8 mouse cellular contexts compared by ENCODE assay signal in the genomic region with DNA sequence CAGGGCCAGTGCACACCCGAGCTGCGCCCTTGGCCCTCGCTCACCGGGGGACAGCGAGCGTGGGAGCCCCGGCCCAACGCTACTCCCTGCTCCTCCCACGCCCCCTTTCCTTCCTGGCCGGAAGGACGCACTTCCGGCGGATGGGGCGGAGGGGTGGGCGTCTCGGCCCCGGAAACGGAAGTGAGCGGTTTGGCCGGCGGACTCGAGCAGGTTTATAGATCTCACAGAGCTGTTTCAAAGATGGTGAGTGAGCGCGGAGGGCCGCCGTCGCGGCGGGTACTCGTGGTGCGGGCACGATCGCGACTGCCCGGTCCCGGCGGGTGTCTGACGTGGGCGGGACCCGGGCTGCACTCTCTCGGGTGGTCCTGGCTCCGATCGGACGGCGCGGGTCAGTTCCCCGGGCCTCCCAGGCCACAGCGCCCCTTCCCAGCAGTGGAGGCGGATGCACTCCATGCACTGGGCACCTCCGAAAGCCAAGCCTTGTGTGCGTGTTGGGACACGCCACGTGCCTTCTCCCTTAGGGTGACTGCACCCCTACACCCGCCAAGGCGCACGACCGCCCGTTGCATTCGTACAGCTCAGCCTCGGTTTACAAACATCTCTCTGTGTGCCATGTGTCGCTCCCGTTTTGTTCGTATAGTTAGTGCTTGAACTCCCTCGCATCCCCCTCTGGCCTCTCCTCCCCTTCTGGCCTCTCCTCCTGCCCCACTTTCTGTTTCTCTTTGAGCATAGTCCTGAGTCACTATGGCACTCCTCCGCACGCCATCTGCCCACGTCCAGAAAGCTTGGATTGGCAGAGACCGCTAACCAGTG. TPM values are rescaled to one million over a fixed set of nuclear protein-coding genes. Genes with fewer than 3 reads are reported as not detected.
DNase-seq lines count a peak whose midpoint lies in the region; ATAC-seq and TF ChIP-seq lines count a peak whose summit lies in the region.

TSS of gene Pomp (plus strand) at position 13 of the 813 bp plus-strand sequence.

- peak within 1 kb of the TSS; percentile 89 for H3K4me2 ChIP-seq in forebrain, postnatal 0 days (ENCODE audit: low read depth)
- peak within 1 kb of the TSS; percentile 79 for H3K4me2 ChIP-seq in lung, embryonic 15.5 days

- peak within 1 kb of the TSS; percentile 89 for H3K27ac ChIP-seq in forebrain, postnatal 0 days (ENCODE audit: low read depth, low read length)
- H3K27ac ChIP-seq in lung, embryonic 15.5 days, result peak within 1 kb of the TSS; percentile 80

- peak; percentile 98 for DNase-seq in G1E (ENCODE audit: low spot score)
- DNase-seq in cerebellum, adult 18-20 months, result peak; percentile 84 to 87
- peak; percentile 93 for DNase-seq in forebrain, postnatal 0 days
- DNase-seq in heart, postnatal 4 days, result peak; percentile 93
- peak; percentile 86 to 89 for DNase-seq in layer of hippocampus, adult 8-10 months (ENCODE audit: low spot score in 2 of 2)
- DNase-seq in ovary, adult 18-20 months (ENCODE audit: low spot score), result peak; percentile 84
- peak; percentile 92 for DNase-seq in thymus, postnatal 0 days (ENCODE audit: low spot score)

- H3K4me1 ChIP-seq in G1E (ENCODE audit: insufficient read depth, low read depth, low read length), result peaks cover 47% of the 10 kb centered on the region
- peaks cover 12% of the 10 kb centered on the region; the same call in 1 of the 2 replicates for H3K4me1 ChIP-seq in forebrain, postnatal 0 days (ENCODE audit: insufficient read depth)
- H3K4me1 ChIP-seq in lung, embryonic 15.5 days, result peaks cover 19% of the 10 kb centered on the region

- TF ChIP-seq CTCF in G1E (IDR thresholded peaks at IDR 0.05; ENCODE audit: low read depth, low read length), result no peak
- TF ChIP-seq CTCF in forebrain, postnatal 0 days (IDR thresholded peaks at IDR 0.05; ENCODE audit: low read depth), result no peak

- H3K9me3 ChIP-seq in G1E (replicated peaks), result no peaks in the 10 kb centered on the region
- H3K9me3 ChIP-seq in forebrain, postnatal 0 days (ENCODE audit: low read length), result no peaks in the 10 kb centered on the region
- no peaks in the 10 kb centered on the region for H3K9me3 ChIP-seq in lung, embryonic 15.5 days

- peak; percentile 92 for ATAC-seq in G1E (ENCODE audit: extremely low read depth, insufficient number of reproducible peaks, low FRiP score, poor library complexity, severe bottlenecking)
- peak; percentile 98 for ATAC-seq in forebrain, postnatal 0 days
- peak; percentile 91 for ATAC-seq in lung, embryonic 15.5 days (ENCODE audit: borderline replicate concordance, extremely low read depth, low FRiP score, low TSS enrichment)

- H3K9ac ChIP-seq in forebrain, postnatal 0 days, result peak within 1 kb of the TSS; percentile 78
- H3K9ac ChIP-seq in lung, embryonic 15.5 days, result peak within 1 kb of the TSS; percentile 74

- 1% methylated on average over 68 of the region's 68 CpGs for WGBS in forebrain, postnatal 0 days
- under 1% methylated on average over 67 of the region's 68 CpGs for WGBS in lung, embryonic 15.5 days

- H3K36me3 ChIP-seq in G1E (replicated peaks), result peaks cover 40% of the 10 kb centered on the region
- peaks cover 31% of the 10 kb centered on the region for H3K36me3 ChIP-seq in forebrain, postnatal 0 days (ENCODE audit: insufficient read depth)
- peaks cover 29% of the 10 kb centered on the region for H3K36me3 ChIP-seq in lung, embryonic 15.5 days

- H3K27me3 ChIP-seq in G1E (ENCODE audit: insufficient read depth, low read length), result no peaks in the 10 kb centered on the region
- no peaks in the 10 kb centered on the region for H3K27me3 ChIP-seq in forebrain, postnatal 0 days (ENCODE audit: insufficient read depth, low read length)
- H3K27me3 ChIP-seq in lung, embryonic 15.5 days, result no peaks in the 10 kb centered on the region

- H3K4me3 ChIP-seq in G1E (ENCODE audit: low read depth, low read length), result peak within 1 kb of the TSS; percentile 93
- H3K4me3 ChIP-seq in forebrain, postnatal 0 days (ENCODE audit: low read depth, low read length), result peak within 1 kb of the TSS; percentile 72
- peak within 1 kb of the TSS; percentile 80 for H3K4me3 ChIP-seq in lung, embryonic 15.5 days

RNA-seq across cellular contexts. Expression of gene Pomp, which starts in this region (rescaled TPM):
- 117 and 134 TPM in 2 replicates for total RNA-seq in G1E (2014; fragmentation: Nextera tagmentation)
- total RNA-seq in G1E (2017), result 224 and 245 TPM in 2 replicates
- polyA plus RNA-seq in G1E (2012), result 11.0 and 18.1 TPM in 2 replicates
- total RNA-seq in forebrain, postnatal 0 days (2014; rRNA removed), result 419 and 481 TPM in 2 replicates
- 513 and 619 TPM in 2 replicates for polyA plus RNA-seq in forebrain, postnatal 0 days (2015; fragmentation: Nextera tagmentation; extraction: Ambion mirVana)
- total RNA-seq in heart, postnatal 4 days (2021), result 100 to 1,000 TPM; 129 to 148 TPM
- total RNA-seq in layer of hippocampus, adult 8-10 months (2022), result 100 to 1,000 TPM; 124 to 149 (median 128) TPM
- 487 and 547 TPM in 2 replicates for polyA plus RNA-seq in lung, embryonic 15.5 days (2015; fragmentation: Nextera tagmentation; extraction: Ambion mirVana)
- polyA plus RNA-seq in thymus, postnatal 0 days (2015; fragmentation: Nextera tagmentation; extraction: Ambion mirVana), result 682 and 692 TPM in 2 replicates

Comparison
In these comparisons a context has a peak if more than half of its experiments do, and no peak if none do; other contexts are left out.
1. Peak in every context shown above with its lines: DNase-seq, ATAC-seq, H3K4me3 ChIP-seq and H3K27ac ChIP-seq.
2. RNA of gene Pomp (polyA plus RNA-seq): 682 to 692 TPM in thymus, postnatal 0 days, 513 to 619 TPM in forebrain, postnatal 0 days and 487 to 547 TPM in lung, embryonic 15.5 days; 11.0 to 18.1 TPM in G1E; every median in the first group is over 10 times any median in the second.